Mouse (Mus musculus): Measurements from ENCODE around the gene Ube3b. TPM values are rescaled to one million over a fixed set of nuclear protein-coding genes. Genes with fewer than 3 reads are reported as not detected.

Gene Ube3b
- polyA plus RNA-seq (2017; shearing (Covaris generic)), result 76.4 TPM

DNA sequence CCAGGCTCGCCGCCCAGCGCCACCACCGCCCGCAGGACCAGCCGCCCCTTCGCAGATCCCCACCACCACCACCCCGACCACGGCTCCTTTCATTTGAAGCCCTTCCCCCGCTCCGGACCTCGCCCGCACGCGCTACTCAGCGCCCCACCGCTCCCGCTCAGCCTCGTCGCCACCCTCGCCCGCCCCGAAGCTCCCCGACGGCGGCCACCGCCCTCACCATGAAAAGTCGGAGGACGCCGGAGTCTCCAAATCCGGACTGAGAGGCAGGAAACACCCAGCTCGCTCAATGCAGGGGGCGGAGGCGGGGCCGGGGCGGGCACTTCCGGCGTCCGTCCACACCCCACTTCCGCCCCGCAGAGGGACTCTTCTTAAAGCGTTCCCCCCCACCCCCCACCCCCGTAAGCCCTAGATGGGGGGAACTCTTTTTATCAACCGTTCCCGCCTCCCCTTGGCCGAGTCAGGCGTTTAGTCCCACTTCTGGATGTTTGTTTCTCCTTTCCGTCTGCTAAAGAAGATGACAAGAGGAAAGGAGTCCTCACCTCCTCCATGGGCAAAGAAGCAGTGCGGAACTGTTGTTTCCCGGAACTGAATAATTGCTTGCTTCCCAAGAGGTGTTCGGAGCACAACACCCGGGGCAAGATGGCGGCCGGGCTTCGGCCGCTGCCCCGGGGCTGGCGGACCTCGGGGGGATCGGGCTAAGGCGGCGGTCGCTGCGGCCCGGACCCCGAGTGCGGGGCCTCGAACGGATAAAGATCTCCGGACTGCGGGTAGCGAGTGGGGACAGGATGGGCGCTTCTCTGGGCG lies at the start of gene Ube3b, which contains the start of gene Kctd10:
Gene Ube3b (plus strand): TSS at position 399 of the 804 bp plus-strand sequence.
Gene Kctd10 (minus strand): TSS at position 300 of the 804 bp plus-strand sequence.

GRCm38 (mm10) chr5:114443566-114444367 lies 63.4 kb downstream of the Ube3b start, which contains the start of the genes Mmab and Mvk:
Gene Mmab, minus strand, starts transcription at chr5:114444060.
Gene Mvk, plus strand, starts transcription at chr5:114444269.

Other genes with a start within 250 kb of the Ube3b start
- gene Acacb, start 234.1 kb upstream of the Ube3b start, polyA plus RNA-seq (2017; shearing (Covaris generic)), result 0.25 TPM
- gene Foxn4, start 106.8 kb upstream of the Ube3b start, polyA plus RNA-seq (2017; shearing (Covaris generic)), result not detected
- gene Myo1h, start 91.4 kb upstream of the Ube3b start, polyA plus RNA-seq (2017; shearing (Covaris generic)), result 2.7 TPM
- 114 TPM for gene Kctd10, start 99 bp upstream of the Ube3b start, polyA plus RNA-seq (2017; shearing (Covaris generic))
- gene Mmab, start 63.5 kb downstream of the Ube3b start, polyA plus RNA-seq (2017; shearing (Covaris generic)), result 10.5 TPM
- gene Mvk, start 63.7 kb downstream of the Ube3b start, polyA plus RNA-seq (2017; shearing (Covaris generic)), result 10.4 TPM
- 0.65 TPM for gene Fam222a, start 187.4 kb downstream of the Ube3b start, polyA plus RNA-seq (2017; shearing (Covaris generic))

All from CD4-positive, CD25-positive, alpha-beta regulatory T cell (primary cell).